Mouse (Mus musculus) forebrain, embryonic 10.5 days (tissue): ENCODE measurements around the gene Flot1. TPM values are rescaled to one million over a fixed set of nuclear protein-coding genes. Genes with fewer than 3 reads are reported as not detected.

Experiments used
- DNase-seq: peaks from one replicate; pipeline ENCODE4 v3.0.0-alpha.2; 2017; ENCODE audit warnings: low spot score; ENCODE audit errors: extremely low spot score
- H3K27ac ChIP-seq: fragments of 300-500 bp; sonication (generic); 2 replicates; pipeline ENCODE4 v1.5.1; 2016; ENCODE audit warnings: mild to moderate bottlenecking
- H3K27me3 ChIP-seq: fragments of 300-500 bp; sonication (generic); 2 replicates; pipeline ENCODE4 v1.6.1; 2016; ENCODE audit warnings: mild to moderate bottlenecking; ENCODE audit not compliant: poor library complexity, severe bottlenecking
- H3K36me3 ChIP-seq: fragments of 300-500 bp; sonication (generic); replicated peaks from 2 replicates; pipeline ENCODE4 v1.6.1; 2016; ENCODE audit warnings: mild to moderate bottlenecking, moderate library complexity
- H3K4me1 ChIP-seq: fragments of 300-500 bp; sonication (generic); 2 replicates; pipeline ENCODE4 v1.6.1; 2016
- H3K4me3 ChIP-seq: fragments of 300-500 bp; sonication (generic); 2 replicates; pipeline ENCODE4 v1.5.1; 2016; ENCODE audit warnings: mild to moderate bottlenecking, moderate library complexity
- H3K9me3 ChIP-seq: fragments of 300-500 bp; sonication (generic); 2 replicates; pipeline ENCODE4 v1.6.1; 2016; ENCODE audit warnings: mild to moderate bottlenecking, moderate library complexity
- WGBS: fragments of 180-500 bp; shearing (Covaris S2); methylation state at CpG from one replicate; pipeline ENCODE4 v1.1.7; 2016; 5-methylcytosine and 5-hydroxymethylcytosine counted together
- polyA plus RNA-seq: library from polyadenylated mRNA; unstranded; fragments of >200 nt; fragmentation: Nextera tagmentation; extraction: Ambion mirVana; gene quantifications from 2 replicates; pipeline ENCODE4 v1.2.1, GENCODE M21; 2016

The Flot1 gene
- polyA plus RNA-seq, 1 experiment from 2014 or later, result 51.6 TPM

DNA sequence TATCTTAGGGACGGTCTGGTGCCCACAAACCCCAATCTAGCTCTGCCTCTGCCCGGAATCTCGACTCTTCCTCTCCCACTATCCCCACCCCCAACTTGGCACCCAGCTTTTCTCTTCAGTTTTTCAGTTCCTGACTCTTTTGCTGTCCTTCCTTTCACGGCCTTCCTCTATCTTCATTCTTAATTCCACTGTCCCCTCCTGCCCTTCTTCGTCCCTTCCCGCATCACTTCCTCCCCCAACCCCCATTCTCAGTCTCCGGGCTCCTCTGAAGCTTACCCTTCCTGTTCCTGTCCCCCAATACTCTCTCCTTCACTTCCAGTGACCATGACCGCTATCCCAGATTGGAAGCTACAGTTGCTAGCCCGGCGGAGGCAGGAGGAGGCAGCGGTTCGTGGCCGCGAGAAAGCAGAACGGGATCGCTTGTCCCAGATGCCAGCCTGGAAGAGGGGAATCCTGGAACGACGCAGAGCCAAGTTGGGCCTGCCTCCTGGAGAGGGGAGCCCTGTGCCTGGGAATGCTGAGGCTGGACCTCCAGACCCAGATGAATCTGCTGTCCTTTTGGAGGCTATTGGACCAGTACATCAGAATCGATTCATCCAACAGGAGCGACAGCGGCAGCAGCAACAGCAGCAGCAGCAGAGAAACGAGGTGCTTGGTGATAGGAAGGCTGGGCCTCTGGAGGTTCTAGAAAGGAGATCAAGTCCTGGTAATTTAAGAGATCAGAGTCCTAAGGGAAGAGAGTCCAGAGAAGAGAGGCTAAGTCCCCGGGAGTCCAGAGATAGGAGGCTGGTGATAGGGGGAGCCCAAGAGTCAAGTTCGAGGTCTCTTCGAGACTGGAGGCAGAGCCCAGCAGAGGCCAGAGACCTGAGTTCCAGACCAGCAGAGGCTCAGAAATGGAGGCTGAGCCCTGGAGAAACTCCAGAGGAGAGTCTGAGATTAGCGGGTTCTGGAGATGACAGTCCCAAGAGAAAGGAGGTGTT is 44.2 kb downstream of the Flot1 start:
- H3K4me1 ChIP-seq, result peaks cover 77% of the 10 kb centered on the region
- H3K27me3 ChIP-seq, result no peaks in the 10 kb centered on the region
- H3K4me3 ChIP-seq, result peak overlapping the region; percentile 77
- DNase-seq, result peak; percentile 40
- peak overlapping the region; percentile 96 for H3K27ac ChIP-seq
- H3K9me3 ChIP-seq, result peaks cover 6% of the 10 kb centered on the region
- peaks cover 59% of the 10 kb centered on the region for H3K36me3 ChIP-seq
- 10% methylated on average over 26 of the region's 26 CpGs for WGBS

DNA sequence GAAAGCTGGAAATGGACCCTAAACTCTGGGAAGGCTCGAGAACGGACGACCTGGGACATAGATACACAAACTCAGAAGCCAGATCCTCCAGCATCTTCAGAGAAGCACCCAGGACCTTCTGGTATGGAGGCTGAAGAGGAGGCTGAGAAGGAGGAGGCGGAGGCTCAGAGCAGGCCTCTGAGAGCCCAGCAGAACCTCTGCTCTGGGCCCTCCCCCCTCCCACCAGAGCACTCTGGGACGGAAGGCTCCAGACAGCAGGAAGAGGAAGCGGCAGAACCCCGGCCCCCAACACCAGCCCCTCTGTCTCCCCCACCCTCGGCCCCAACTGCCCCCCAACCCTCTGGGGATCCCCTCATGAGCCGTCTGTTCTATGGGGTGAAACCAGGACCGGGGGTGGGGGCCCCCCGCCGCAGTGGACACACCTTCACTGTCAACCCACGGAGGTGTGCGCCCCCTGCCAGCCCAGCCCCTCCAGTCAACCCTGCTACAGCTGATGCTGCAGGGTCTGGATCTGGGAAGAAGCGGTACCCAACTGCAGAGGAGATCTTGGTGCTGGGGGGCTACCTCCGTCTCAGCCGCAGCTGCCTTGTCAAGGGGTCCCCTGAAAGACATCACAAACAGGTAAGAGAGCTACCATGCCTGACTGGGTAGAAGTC is 45.3 kb downstream of the Flot1 start:
- peaks cover 63% of the 10 kb centered on the region for H3K36me3 ChIP-seq
- 36% methylated on average over 17 of the region's 17 CpGs for WGBS
- no peaks in the 10 kb centered on the region for H3K27me3 ChIP-seq
- H3K4me3 ChIP-seq, result peak overlapping the region; percentile 77
- peak overlapping the region; percentile 96 for H3K27ac ChIP-seq
- DNase-seq, result no peak
- peaks cover 6% of the 10 kb centered on the region for H3K9me3 ChIP-seq
- H3K4me1 ChIP-seq, result peaks cover 80% of the 10 kb centered on the region

DNA sequence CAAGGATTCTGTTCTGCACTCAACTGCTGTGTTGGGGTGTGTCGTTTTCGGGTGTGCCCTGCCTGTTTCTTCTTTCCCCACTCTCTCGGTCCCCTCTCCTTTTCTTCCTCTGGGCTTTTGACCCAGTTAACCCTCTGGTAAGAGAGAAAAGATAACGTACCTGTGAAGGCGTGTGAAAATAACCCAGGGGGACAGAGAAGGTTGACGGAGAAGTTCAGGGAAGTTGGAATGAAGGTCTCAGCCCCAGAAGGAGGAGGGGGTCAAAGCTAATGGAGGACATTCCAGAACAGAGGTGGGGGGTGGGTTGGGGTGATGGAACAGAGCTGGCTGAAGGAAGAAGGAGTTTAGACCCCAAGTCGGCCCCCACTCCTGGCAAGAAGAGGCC is 45.9 kb downstream of the Flot1 start:
- H3K4me3 ChIP-seq, result peak overlapping the region; percentile 77
- peaks cover 86% of the 10 kb centered on the region for H3K4me1 ChIP-seq
- WGBS, result 9% methylated on average over 7 of the region's 7 CpGs
- H3K9me3 ChIP-seq, result peaks cover 6% of the 10 kb centered on the region
- no peaks in the 10 kb centered on the region for H3K27me3 ChIP-seq
- peaks cover 63% of the 10 kb centered on the region for H3K36me3 ChIP-seq
- no peak for DNase-seq
- peak overlapping the region; percentile 96 for H3K27ac ChIP-seq

DNA sequence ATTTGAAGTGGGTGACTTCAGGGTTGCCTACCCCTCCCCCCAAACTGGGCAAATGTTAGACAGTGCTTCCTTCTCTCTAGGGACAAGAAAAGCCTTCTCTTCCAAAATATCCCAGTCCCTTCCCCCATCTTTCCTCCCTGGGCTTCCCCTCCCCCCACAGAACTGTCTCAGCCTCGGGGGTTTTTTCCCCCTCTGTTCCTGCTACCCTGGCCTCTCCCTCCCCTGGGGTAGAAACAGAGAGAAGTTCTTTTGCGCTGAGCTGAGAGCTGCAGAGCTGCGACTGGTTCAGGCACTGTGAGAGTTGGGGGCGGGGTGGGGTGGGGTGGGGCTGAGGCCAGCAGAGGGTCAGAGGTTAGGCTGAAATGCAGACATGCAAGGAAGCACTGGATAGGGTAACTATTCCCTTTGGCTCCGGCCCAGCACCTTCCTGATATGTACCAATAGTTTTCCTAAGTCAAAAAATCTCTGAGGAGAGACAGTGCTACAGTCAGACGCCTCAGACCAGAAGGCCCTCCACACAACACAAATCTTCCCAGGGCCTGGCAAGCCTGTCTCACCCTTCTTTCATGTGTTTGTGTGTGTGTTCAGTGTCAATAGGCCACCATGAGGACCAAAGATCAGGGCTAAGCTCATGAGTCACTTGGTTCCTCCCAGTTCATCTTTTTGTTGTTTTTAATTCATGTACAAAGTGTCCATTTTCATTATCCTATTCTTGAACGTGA is 46.5 kb downstream of the Flot1 start:
- 9% methylated on average over 7 of the region's 7 CpGs for WGBS
- peak; percentile 49 for DNase-seq
- Histone ChIP-seq H3K27me3 (no peaks in the 10 kb centered on the region), H3K4me1 (peaks cover 82% of the 10 kb centered on the region), H3K36me3 (peaks cover 63% of the 10 kb centered on the region), H3K9me3 (peaks cover 6% of the 10 kb centered on the region), H3K4me3 (peak overlapping the region; percentile 77), H3K27ac (peak overlapping the region; percentile 96)

DNA sequence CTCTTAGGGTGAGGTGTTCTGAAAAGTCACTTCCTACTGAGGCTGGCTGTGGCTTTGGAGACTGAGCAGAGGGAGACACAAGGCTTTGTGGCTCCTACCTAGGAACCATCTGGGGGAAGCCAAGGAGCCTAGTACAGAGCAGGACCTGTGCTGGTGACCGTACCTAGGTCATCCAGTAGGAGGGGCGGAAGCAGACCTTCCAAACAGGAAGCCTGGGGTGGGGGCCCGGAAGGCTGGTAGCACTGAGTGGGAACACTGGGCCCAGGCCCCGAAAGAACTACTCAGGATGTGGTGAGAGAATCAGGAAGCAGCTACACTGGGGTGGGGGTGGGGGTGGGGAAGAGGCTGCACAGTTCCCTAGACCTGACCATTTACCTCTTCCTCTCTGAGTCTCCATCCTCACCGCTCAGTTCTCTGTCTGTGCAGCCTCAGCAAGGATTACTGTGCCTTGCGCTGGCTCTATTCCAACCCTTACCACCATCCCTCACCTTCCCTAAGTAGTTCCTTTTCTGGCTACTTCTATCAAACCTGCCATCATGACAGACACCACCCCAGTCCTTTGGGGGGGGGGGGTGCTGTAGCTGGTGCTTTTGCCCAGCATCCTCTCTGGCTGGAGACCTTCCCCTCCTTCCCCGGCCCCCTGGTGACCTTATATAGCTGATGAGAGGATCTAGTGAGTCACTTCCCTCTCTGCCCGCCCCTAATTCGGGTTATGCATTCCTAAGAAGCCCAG is 47.3 kb downstream of the Flot1 start:
- peaks cover 66% of the 10 kb centered on the region for H3K36me3 ChIP-seq
- WGBS, result 61% methylated on average over 9 of the region's 9 CpGs
- H3K9me3 ChIP-seq, result peaks cover 6% of the 10 kb centered on the region
- H3K27ac ChIP-seq, result peak overlapping the region; percentile 96
- DNase-seq, result no peak
- no peaks in the 10 kb centered on the region for H3K27me3 ChIP-seq
- peak overlapping the region; percentile 77 for H3K4me3 ChIP-seq
- peaks cover 73% of the 10 kb centered on the region for H3K4me1 ChIP-seq

DNA sequence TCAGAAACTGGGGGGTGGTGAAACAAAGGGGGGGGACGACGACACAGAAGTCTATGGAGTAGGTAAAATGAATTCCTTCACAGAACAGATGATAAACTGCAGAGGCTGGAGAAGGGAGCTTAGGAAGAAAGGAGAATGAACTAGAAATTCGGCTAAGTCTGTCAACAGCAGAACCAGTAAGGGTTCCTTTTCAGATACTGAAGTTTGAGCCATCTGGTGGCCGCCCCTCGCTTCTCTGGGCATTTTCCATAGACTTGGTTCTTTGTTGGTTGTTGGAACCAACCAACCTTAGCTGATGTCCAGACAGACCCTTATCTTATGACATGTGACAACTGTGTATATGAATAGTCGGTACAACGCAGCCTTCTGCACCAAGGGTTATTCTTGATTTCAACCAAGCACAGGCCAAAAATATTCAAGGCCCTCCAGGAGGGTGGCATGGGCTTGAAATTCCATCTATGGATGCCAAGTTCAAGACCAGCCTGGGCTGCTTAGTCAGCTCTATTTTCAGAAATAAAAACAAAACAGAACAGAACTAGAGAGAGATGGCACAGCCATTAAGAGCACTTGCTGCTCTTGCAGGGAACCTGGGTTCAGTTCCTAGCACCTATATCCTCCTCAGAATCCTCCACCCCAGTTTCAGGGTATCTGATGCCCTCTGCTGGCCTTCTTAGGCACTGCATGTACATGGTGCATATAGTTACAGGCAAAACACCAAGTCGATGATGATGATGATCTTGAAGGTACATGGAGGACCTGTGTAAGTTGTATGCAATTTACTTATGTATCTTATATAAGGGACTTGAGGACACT is 48.1 kb downstream of the Flot1 start:
- Histone ChIP-seq H3K27ac (peak overlapping the region; percentile 96), H3K4me1 (peaks cover 67% of the 10 kb centered on the region)

DNA sequence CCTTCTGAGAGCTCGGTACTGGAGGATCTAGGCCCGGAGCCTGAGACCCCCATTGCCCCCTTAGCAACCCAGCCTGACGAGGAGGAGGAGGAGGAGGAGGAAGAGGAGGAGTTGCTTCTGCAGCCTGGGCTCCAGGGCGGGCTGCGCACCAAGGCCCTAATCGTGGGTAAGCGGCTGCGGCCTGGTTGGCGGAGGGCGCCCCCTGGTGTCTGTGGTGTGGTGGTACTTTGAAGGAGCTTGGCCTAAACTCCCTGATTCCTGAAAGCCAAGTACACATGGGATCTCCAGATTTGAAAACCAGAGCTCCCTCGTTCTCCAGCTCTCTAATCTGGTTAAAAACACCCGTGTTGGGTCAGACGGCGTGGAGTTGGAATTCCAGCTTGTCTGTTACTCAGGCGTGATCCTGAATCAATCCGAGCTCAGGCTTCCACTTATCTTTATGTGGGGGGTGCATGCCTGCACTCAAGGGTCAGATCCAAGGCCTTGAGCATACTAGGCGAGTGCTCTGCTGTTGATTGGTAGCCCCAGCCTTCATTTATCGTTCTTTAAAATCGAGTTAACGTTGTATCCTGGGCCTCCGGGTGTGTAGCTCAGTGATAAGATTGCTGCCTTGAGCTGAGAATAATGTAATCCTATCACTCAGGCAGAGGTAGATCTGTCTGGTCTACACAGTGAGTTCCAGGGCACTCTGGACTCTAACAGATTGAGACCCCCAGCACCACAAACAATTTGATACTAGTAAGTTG is 50.9 kb downstream of the Flot1 start:
- WGBS, result 34% methylated on average over 21 of the region's 21 CpGs
- peaks cover 6% of the 10 kb centered on the region for H3K9me3 ChIP-seq
- H3K27ac ChIP-seq, result peak overlapping the region; percentile 65; the same call in 1 of the 2 replicates
- no peaks in the 10 kb centered on the region for H3K27me3 ChIP-seq
- peaks cover 38% of the 10 kb centered on the region for H3K4me1 ChIP-seq
- peak; percentile 86 for DNase-seq
- H3K4me3 ChIP-seq, result peak overlapping the region; percentile 32
- peaks cover 72% of the 10 kb centered on the region for H3K36me3 ChIP-seq

More for the DNA sequence above, 48.1 kb downstream of the Flot1 start:
- peaks cover 6% of the 10 kb centered on the region for H3K9me3 ChIP-seq
- 89% methylated on average over 8 of the region's 8 CpGs for WGBS
- DNase-seq, result no peak
- no peaks in the 10 kb centered on the region for H3K27me3 ChIP-seq
- H3K36me3 ChIP-seq, result peaks cover 72% of the 10 kb centered on the region
- peak overlapping the region; percentile 77 for H3K4me3 ChIP-seq

DNA sequence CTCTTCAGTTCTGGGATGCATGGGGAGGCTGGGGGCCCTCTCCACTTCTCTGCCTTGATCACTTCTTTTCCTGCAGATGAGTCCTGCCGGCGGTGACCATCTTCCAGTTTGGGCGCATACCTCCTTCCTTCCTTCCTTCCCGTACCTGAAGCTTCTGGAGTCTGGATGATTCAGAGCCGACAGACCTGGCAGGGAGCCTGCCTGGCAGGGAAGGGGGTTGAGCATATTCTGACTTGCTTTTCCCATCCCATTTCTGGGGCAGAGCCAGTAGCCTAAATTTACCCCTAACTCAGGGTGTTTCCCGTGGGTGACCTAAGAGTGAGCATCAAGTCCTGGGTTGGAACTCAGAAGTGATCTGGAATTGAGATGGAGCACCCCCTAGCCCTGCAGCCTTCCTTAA is 51.7 kb downstream of the Flot1 start:
- H3K4me1 ChIP-seq, result peaks cover 34% of the 10 kb centered on the region
- DNase-seq, result no peak
- peaks cover 68% of the 10 kb centered on the region for H3K36me3 ChIP-seq
- peaks cover 6% of the 10 kb centered on the region for H3K9me3 ChIP-seq
- H3K27me3 ChIP-seq, result no peaks in the 10 kb centered on the region
- no peak overlapping the region for H3K4me3 ChIP-seq
- 90% methylated on average over 6 of the region's 6 CpGs for WGBS
- no peak overlapping the region for H3K27ac ChIP-seq

DNA sequence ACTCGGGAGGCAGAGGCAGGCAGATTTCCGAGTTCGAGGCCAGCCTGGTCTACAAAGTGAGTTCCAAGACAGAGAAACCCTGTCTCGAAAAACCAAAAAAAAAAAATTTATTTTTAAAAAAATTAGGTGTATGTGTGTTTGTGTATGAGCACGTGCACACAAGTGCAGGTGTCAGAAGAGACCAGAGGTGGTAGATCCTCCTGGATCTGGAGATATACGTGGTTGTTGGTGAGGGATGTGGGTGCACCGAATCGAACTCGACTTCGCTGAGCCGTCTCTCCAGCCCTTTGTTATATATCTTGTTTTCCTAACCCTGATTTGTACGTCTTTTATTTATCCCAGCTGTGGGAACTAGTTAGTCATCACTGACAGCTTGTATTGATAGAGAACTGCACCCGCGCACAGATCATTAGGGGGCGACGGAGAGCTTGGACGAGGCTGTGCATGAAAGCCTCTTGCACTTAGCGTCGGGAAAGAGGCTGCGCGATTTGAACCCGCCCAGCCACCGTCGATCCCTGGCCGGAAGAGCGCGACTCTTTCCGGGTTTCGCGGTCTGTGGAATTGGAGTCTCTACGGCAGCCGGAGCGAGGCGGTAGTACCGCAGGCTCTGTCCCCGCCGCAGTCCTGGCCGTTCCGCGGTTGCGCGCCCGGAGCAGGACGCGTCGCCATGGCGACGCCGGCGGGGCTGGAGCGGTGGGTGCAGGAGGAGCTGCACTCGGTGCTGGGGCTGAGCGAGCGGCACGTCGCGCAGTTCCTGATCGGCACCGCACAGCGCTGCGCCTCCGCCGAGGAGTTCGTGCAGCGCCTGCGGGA is 56.4 kb downstream of the Flot1 start, which contains the start of gene Dhx16:
TSS of gene Dhx16 (plus strand) at position 575 of the 813 bp plus-strand sequence.
- WGBS, result 6% methylated on average over 66 of the region's 66 CpGs
- Histone ChIP-seq H3K4me3 (peak within 1 kb of the TSS; percentile 99), H3K9me3 (no peaks in the 10 kb centered on the region), H3K4me1 (peaks cover 20% of the 10 kb centered on the region), H3K27me3 (no peaks in the 10 kb centered on the region), H3K36me3 (peaks cover 60% of the 10 kb centered on the region), H3K27ac (peak within 1 kb of the TSS; percentile 86)
- peak; percentile 96 for DNase-seq
